Mouse (Mus musculus) MEL (cell line): ENCODE data around the gene Ehbp1. TPM values are rescaled to one million over a fixed set of nuclear protein-coding genes. Genes with fewer than 3 reads are reported as not detected.

Source experiments
- DNase-seq: peaks from one replicate; pipeline ENCODE4 v3.0.0; 2011; ENCODE audit warnings: low read depth, low spot score
- H3K27ac ChIP-seq: 2 replicates; pipeline ENCODE4 v1.5.1; 2012; ENCODE audit warnings: low read depth, mild to moderate bottlenecking, control low read depth, low read length, moderate library complexity; ENCODE audit not compliant: control insufficient read depth
- H3K27me3 ChIP-seq, 2 experiments: fragments of 150-350 bp in 1 of 2; sonication (generic) in 1 of 2; 2 replicates each; pipeline ENCODE4 v1.6.1; 2012; ENCODE audit warnings: low read length in 2 of 2, mild to moderate bottlenecking in 2 of 2, improper control_type of control experiment in 1 of 2, moderate library complexity in 1 of 2; ENCODE audit not compliant: insufficient read depth in 2 of 2, control insufficient read depth in 1 of 2
- H3K36me3 ChIP-seq, 2 experiments: 2 replicates each; pipeline ENCODE4 v1.6.1; 2012 to 2014; ENCODE audit warnings: low read length in 2 of 2, improper control_type of control experiment in 1 of 2, inconsistent platforms in 1 of 2, mild to moderate bottlenecking in 1 of 2; ENCODE audit not compliant: insufficient read depth in 2 of 2, control insufficient read depth in 1 of 2
- H3K4me1 ChIP-seq, 2 experiments: fragments of 150-350 bp in 1 of 2; sonication (generic) in 1 of 2; 2 replicates each; pipeline ENCODE4 v1.6.1; 2012; ENCODE audit warnings: low read length in 2 of 2, improper control_type of control experiment in 1 of 2, mild to moderate bottlenecking in 1 of 2; ENCODE audit not compliant: insufficient read depth in 2 of 2, control insufficient read depth in 1 of 2
- H3K4me3 ChIP-seq, 2 experiments: fragments of 150-350 bp in 1 of 2; sonication (generic) in 1 of 2; 2 replicates each; pipeline ENCODE4 v1.5.1; 2012; ENCODE audit warnings: low read depth in 2 of 2, low read length in 2 of 2, mild to moderate bottlenecking in 2 of 2, moderate library complexity in 2 of 2, control low read depth in 1 of 2, improper control_type of control experiment in 1 of 2; ENCODE audit not compliant: control insufficient read depth in 1 of 2, insufficient read depth in 1 of 2
- H3K79me2 ChIP-seq: 2 replicates; pipeline ENCODE4 v1.6.1; 2012; ENCODE audit warnings: mild to moderate bottlenecking, low read length, moderate library complexity; ENCODE audit not compliant: control insufficient read depth, poor library complexity, insufficient read depth
- H3K9ac ChIP-seq: 2 replicates; pipeline ENCODE4 v1.6.1; 2012; ENCODE audit warnings: low read depth, mild to moderate bottlenecking, control low read depth, low read length, moderate library complexity; ENCODE audit not compliant: control insufficient read depth, poor library complexity, severe bottlenecking
- H3K9me3 ChIP-seq: fragments of 150-350 bp; sonication (generic); replicated peaks from 2 replicates; pipeline ENCODE4 v1.6.1; 2012; ENCODE audit warnings: mild to moderate bottlenecking, low read length, improper control_type of control experiment, moderate library complexity; ENCODE audit not compliant: insufficient read depth
- BHLHE40 ChIP-seq: IDR thresholded peaks from 2 replicates; pipeline ENCODE4 v1.6.1; 2012; ENCODE audit warnings: low read depth, mild to moderate bottlenecking, inconsistent platforms, low read length, improper control_type of control experiment, borderline replicate concordance
- CTCF ChIP-seq, 3 experiments: IDR thresholded peaks in 2 of 3; conservative IDR thresholded peaks in 1 of 3; 2 replicates each; pipeline ENCODE4 v1.5.1; 2011 to 2012; ENCODE audit warnings: low read length in 3 of 3, low read depth in 2 of 3, mild to moderate bottlenecking in 2 of 3, improper control_type of control experiment in 1 of 3, inconsistent platforms in 1 of 3, mixed read lengths in 1 of 3, moderate library complexity in 1 of 3; ENCODE audit not compliant: control insufficient read depth in 1 of 3, insufficient read depth in 1 of 3, poor library complexity in 1 of 3, severe bottlenecking in 1 of 3
- EP300 ChIP-seq, 2 experiments: IDR thresholded peaks; 2 replicates each; pipeline ENCODE4 v1.6.1; 2011; ENCODE audit warnings: improper control_type of control experiment in 2 of 2, low read length in 2 of 2, low read depth in 1 of 2, mild to moderate bottlenecking in 1 of 2
- GABPA ChIP-seq: IDR thresholded peaks from 2 replicates; pipeline ENCODE4 v1.6.1; 2012; ENCODE audit warnings: low read depth, mild to moderate bottlenecking, inconsistent platforms, low read length, improper control_type of control experiment, moderate library complexity
- GATA1 ChIP-seq: IDR thresholded peaks from 2 replicates; pipeline ENCODE4 v1.6.1; 2011; ENCODE audit warnings: low read depth, low read length, improper control_type of control experiment
- HCFC1 ChIP-seq: IDR thresholded peaks from 2 replicates; pipeline ENCODE4 v1.6.1; 2012; ENCODE audit warnings: low read depth, mild to moderate bottlenecking, inconsistent platforms, low read length, improper control_type of control experiment, moderate library complexity
- JUND ChIP-seq: IDR thresholded peaks from 2 replicates; pipeline ENCODE4 v1.6.1; 2011; ENCODE audit warnings: low read depth, mild to moderate bottlenecking, improper control_type of control experiment, low read length
- KAT2A ChIP-seq: conservative IDR thresholded peaks from 2 replicates; pipeline ENCODE4 v1.6.1; 2012; ENCODE audit warnings: low read depth, low read length, improper control_type of control experiment, inconsistent platforms
- MAX ChIP-seq: IDR thresholded peaks from 2 replicates; pipeline ENCODE4 v1.6.1; 2011; ENCODE audit warnings: low read length, improper control_type of control experiment
- MXI1 ChIP-seq: IDR thresholded peaks from 2 replicates; pipeline ENCODE4 v1.6.1; 2011; ENCODE audit warnings: mild to moderate bottlenecking, low read depth, low read length, improper control_type of control experiment
- MYB ChIP-seq: IDR thresholded peaks from 2 replicates; pipeline ENCODE4 v1.6.1; 2011; ENCODE audit warnings: mild to moderate bottlenecking, low read depth, low read length, improper control_type of control experiment
- MYC ChIP-seq: IDR thresholded peaks from 2 replicates; pipeline ENCODE4 v1.6.1; 2011; ENCODE audit warnings: low read depth, mild to moderate bottlenecking, low read length, improper control_type of control experiment, moderate library complexity
- NELFE ChIP-seq: IDR thresholded peaks from 2 replicates; pipeline ENCODE4 v1.6.1; 2011; ENCODE audit warnings: low read depth, low read length, improper control_type of control experiment
- NRF1 ChIP-seq: IDR thresholded peaks from 2 replicates; pipeline ENCODE4 v1.6.1; 2014; ENCODE audit warnings: low read depth, mild to moderate bottlenecking, inconsistent platforms, low read length, improper control_type of control experiment, moderate library complexity; ENCODE audit not compliant: poor library complexity, insufficient read depth, severe bottlenecking
- POLR2AphosphoS2 ChIP-seq: IDR thresholded peaks from 2 replicates; pipeline ENCODE4 v1.6.1; 2011; ENCODE audit warnings: low read length, improper control_type of control experiment
- RCOR1 ChIP-seq: IDR thresholded peaks from 2 replicates; pipeline ENCODE4 v1.6.1; 2012; ENCODE audit warnings: low read depth, mild to moderate bottlenecking, inconsistent platforms, low read length, improper control_type of control experiment
- SIN3A ChIP-seq: IDR thresholded peaks from 2 replicates; pipeline ENCODE4 v1.6.1; 2012; ENCODE audit warnings: low read length, improper control_type of control experiment, inconsistent platforms
- SMC3 ChIP-seq: IDR thresholded peaks from 2 replicates; pipeline ENCODE4 v1.6.1; 2011; ENCODE audit warnings: low read depth, low read length, improper control_type of control experiment
- TAL1 ChIP-seq: IDR thresholded peaks from 2 replicates; pipeline ENCODE4 v1.6.1; 2012; ENCODE audit warnings: mild to moderate bottlenecking, inconsistent platforms, low read length, moderate library complexity, mixed read lengths
- TBP ChIP-seq: IDR thresholded peaks from 2 replicates; pipeline ENCODE4 v1.8.0; 2011; ENCODE audit warnings: low read depth, low read length, improper control_type of control experiment
- TCF12 ChIP-seq: IDR thresholded peaks from 2 replicates; pipeline ENCODE4 v1.6.1; 2014; ENCODE audit warnings: low read depth, mild to moderate bottlenecking, inconsistent platforms, low read length, improper control_type of control experiment, moderate library complexity
- USF2 ChIP-seq, 2 experiments: IDR thresholded peaks; 2 replicates each; pipeline ENCODE4 v1.6.1; 2011 to 2012; ENCODE audit warnings: improper control_type of control experiment in 2 of 2, low read length in 2 of 2, borderline replicate concordance in 1 of 2, inconsistent platforms in 1 of 2, low read depth in 1 of 2, mild to moderate bottlenecking in 1 of 2; ENCODE audit not compliant: insufficient read depth in 1 of 2
- ZKSCAN1 ChIP-seq: IDR thresholded peaks from 2 replicates; pipeline ENCODE4 v1.6.1; 2012; ENCODE audit warnings: low read depth, mild to moderate bottlenecking, inconsistent platforms, low read length, improper control_type of control experiment, moderate library complexity
- ZNF384 ChIP-seq: IDR thresholded peaks from 2 replicates; pipeline ENCODE4 v1.6.1; 2012; ENCODE audit warnings: low read depth, mild to moderate bottlenecking, inconsistent platforms, low read length, improper control_type of control experiment
- polyA plus RNA-seq, 2 experiments: library from polyadenylated mRNA; stranded (reverse) in 1 of 2; unstranded in 1 of 2; fragments of >175 nt in 1 of 2; fragments of >200 nt in 1 of 2; gene quantifications; 2 replicates each; pipeline versions ENCODE4 v1.2.1 to v1.2.4; 2012; ENCODE audit warnings: low replicate concordance in 2 of 2, low read depth in 1 of 2; ENCODE audit not compliant: insufficient read length in 2 of 2, insufficient read depth in 1 of 2, missing spikeins in 1 of 2
- total RNA-seq: library from RNA; depleted of rRNA; stranded (reverse); fragments of 300-350 nt; gene quantifications from 2 replicates; pipeline ENCODE4 v1.2.3, GENCODE M21; 2012

Ehbp1 gene
- total and polyA plus RNA-seq, 3 experiments, result 3.6 to 3.7 TPM; not detected in 1

DNA sequence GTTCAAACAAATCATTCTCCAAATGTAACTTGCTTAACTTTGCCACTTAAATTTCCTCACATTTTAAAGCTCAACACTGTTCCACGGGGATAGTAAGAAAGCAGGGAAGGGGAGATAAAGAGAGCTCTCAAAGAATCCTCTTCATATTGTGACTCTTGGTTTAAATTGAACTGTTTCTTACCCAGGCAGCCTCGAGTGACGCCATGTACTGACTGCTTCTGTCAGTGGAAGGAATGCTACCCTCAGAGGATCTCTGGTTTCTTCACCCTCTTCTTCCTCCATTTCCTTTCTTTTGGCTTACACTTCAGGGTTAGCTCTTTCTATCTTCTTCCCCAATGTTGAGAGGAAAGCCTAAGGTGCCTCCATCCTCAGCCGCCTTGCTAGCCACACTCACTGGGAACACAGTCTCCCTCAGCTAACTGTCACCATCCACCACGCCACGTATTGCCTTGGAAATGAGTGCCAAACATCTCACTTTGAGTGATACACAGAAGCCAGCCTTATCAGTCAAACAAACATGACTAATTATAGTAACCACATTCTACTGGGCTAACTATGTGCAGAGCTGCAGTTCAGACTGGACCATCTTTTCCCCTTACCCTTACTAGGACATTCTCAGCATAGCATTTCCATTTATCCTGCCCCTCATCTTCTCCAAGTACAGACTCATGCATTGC, 171.0 kb downstream of the Ehbp1 start (continued):
- peak; percentile 33; the same call in 1 of the 2 replicates for TF ChIP-seq MYB
- TF ChIP-seq CTCF (IDR thresholded peaks at IDR 0.05 in 2 of 3, conservative IDR thresholded peaks at IDR 0.05 in 1 of 3; ENCODE audit: control insufficient read depth in 1 of 3, insufficient read depth in 1 of 3, low read depth in 2 of 3, low read length in 3 of 3, poor library complexity in 1 of 3, severe bottlenecking in 1 of 3), result no peak
- TF ChIP-seq GABPA, result no peak
- no peak; the same call in 1 of the 2 replicates for TF ChIP-seq SIN3A
- TF ChIP-seq USF2 (IDR thresholded peaks at IDR 0.05; ENCODE audit: borderline replicate concordance in 1 of 2, insufficient read depth in 1 of 2, low read depth in 1 of 2, low read length in 2 of 2), result no peak
- no peak for TF ChIP-seq POLR2AphosphoS2
- no peak for TF ChIP-seq TBP
- 0 out of 2 replicates have a peak, but pooled peaks have one; percentile 30 for TF ChIP-seq HCFC1
- no peak for TF ChIP-seq NELFE
- peak; percentile 60; the same call in 1 of the 2 replicates for TF ChIP-seq MXI1
- peak; percentile 51; the same call in 1 of the 2 replicates for TF ChIP-seq TCF12
- TF ChIP-seq KAT2A, result no peak
- peak; percentile 30 for TF ChIP-seq TAL1
- no peak for TF ChIP-seq MAX
- TF ChIP-seq JUND, result no peak
- 0 out of 2 replicates have a peak, but pooled peaks have one; percentile 4 for TF ChIP-seq BHLHE40
- TF ChIP-seq RCOR1, result no peak
- no peak for TF ChIP-seq ZKSCAN1
- 0 out of 2 replicates have a peak, but pooled peaks have one; percentile 33 for TF ChIP-seq MYC
- TF ChIP-seq ZNF384, result no peak
- TF ChIP-seq SMC3, result no peak
- no peak for TF ChIP-seq NRF1
- TF ChIP-seq, all 39 proteins: peak for 11

DNA sequence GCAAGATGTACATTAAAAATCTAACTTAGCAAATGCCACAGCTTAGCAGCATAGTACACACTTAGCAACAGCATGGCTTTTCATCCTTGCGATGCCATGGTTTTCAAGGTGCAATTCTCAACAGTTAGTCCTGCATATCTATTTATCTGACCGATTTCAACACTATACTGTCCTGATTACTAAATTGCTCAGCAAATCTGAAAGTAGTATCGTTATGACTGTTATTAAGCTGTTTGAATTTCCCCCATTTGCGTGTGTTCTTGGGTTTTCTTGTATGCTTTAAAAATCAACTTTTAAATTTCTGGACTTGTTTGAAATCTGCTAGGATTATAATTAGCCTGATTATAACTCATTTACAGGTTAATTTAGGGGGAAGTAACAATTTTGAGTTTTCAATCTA, 184.2 kb downstream of the Ehbp1 start:
- Histone ChIP-seq H3K9me3 (no peaks in the 10 kb centered on the region), H3K4me3 (no peak overlapping the region), H3K27ac (no peak overlapping the region), H3K79me2 (no peaks in the 10 kb centered on the region), H3K9ac (no peak overlapping the region), H3K4me1 (no peaks in the 10 kb centered on the region; a peak in 1 of 4 replicates), H3K36me3 (peaks cover 0 to 2% of the 10 kb centered on the region in 2 experiments; a peak in 2 of 4 replicates), H3K27me3 (no peaks in the 10 kb centered on the region)
- no peak for DNase-seq
- TF ChIP-seq GATA1 (no peak), EP300 (IDR thresholded peaks at IDR 0.05; ENCODE audit: low read depth in 1 of 2, low read length in 2 of 2) (no peak), MXI1 (no peak), KAT2A (no peak), MYB (no peak), MAX (no peak), TCF12 (no peak), TBP (no peak)
